Mouse (Mus musculus) forebrain, embryonic 14.5 days (tissue): ENCODE data around the gene Prrc2c. TPM values are rescaled to one million over a fixed set of nuclear protein-coding genes. Genes with fewer than 3 reads are reported as not detected.
A peak's percentile ranks its signal among the peaks of the same experiment; 100 is the strongest.
"Not testable (repeated sequence)": the region's sequence is repeated elsewhere in the genome, so short reads cannot be mapped to it uniquely, and the experiment has no call there.

Experiments
- ATAC-seq: fragments of 200-750 bp; cut with Nextera tagmentation; 2 replicates; pipeline ENCODE4 v1.8.0; 2017; ENCODE audit warnings: mild to moderate bottlenecking, moderate library complexity
- DNase-seq: peaks from one replicate; pipeline ENCODE4 v3.0.0-alpha.2; 2015; ENCODE audit warnings: low spot score
- H3K27ac ChIP-seq: fragments of 300-500 bp; sonication (generic); 2 replicates; pipeline ENCODE4 v1.5.1; 2014; ENCODE audit warnings: low read depth, mild to moderate bottlenecking, control low read depth, low read length, moderate library complexity
- H3K27me3 ChIP-seq: fragments of 300-500 bp; sonication (generic); replicated peaks from 2 replicates; pipeline ENCODE4 v1.6.1; 2014; ENCODE audit warnings: low read length, control low read depth, mixed read lengths; ENCODE audit not compliant: control insufficient read depth, insufficient read depth
- H3K36me3 ChIP-seq: fragments of 300-500 bp; sonication (generic); 2 replicates; pipeline ENCODE4 v1.6.1; 2014; ENCODE audit warnings: low read length, control low read depth; ENCODE audit not compliant: control insufficient read depth, insufficient read depth
- H3K4me1 ChIP-seq: fragments of 300-500 bp; sonication (generic); 2 replicates; pipeline ENCODE4 v1.6.1; 2014; ENCODE audit warnings: antibody characterized with exemption, low read length, control low read depth; ENCODE audit not compliant: control insufficient read depth, insufficient read depth
- H3K4me2 ChIP-seq: fragments of 300-500 bp; sonication (generic); 2 replicates; pipeline ENCODE4 v1.6.1; 2014; ENCODE audit warnings: mild to moderate bottlenecking, control low read depth, low read length
- H3K4me3 ChIP-seq: fragments of 300-500 bp; sonication (generic); 2 replicates; pipeline ENCODE4 v1.5.1; 2014; ENCODE audit warnings: low read depth, low read length, control low read depth
- H3K9ac ChIP-seq: fragments of 300-500 bp; sonication (generic); 2 replicates; pipeline ENCODE4 v1.6.1; 2014; ENCODE audit warnings: mild to moderate bottlenecking, low read length, control low read depth, moderate library complexity
- H3K9me3 ChIP-seq: fragments of 300-500 bp; sonication (generic); replicated peaks from 2 replicates; pipeline ENCODE4 v1.6.1; 2016; ENCODE audit warnings: low read length, control low read depth, mixed read lengths; ENCODE audit not compliant: control insufficient read depth
- WGBS: fragments of 180-500 bp; shearing (Covaris S2); extraction: QIAGEN DNeasy Blood & Tissue Kit; methylation state at CpG from one replicate; pipeline ENCODE4 v1.1.7; 2014; 5-methylcytosine and 5-hydroxymethylcytosine counted together
- microRNA-seq: library from miRNA; unstranded; fragments of <30 nt; microRNA quantifications from one replicate; pipeline ENCODE4, GENCODE M21; 2016
- polyA plus RNA-seq: library from polyadenylated mRNA; unstranded; fragments of >200 nt; fragmentation: Nextera tagmentation; extraction: Ambion mirVana; gene quantifications from 2 replicates; pipeline ENCODE4 v1.2.1, GENCODE M21; 2014

The Prrc2c gene
- polyA plus RNA-seq, 1 experiment from 2014 or later: 100 TPM

DNA sequence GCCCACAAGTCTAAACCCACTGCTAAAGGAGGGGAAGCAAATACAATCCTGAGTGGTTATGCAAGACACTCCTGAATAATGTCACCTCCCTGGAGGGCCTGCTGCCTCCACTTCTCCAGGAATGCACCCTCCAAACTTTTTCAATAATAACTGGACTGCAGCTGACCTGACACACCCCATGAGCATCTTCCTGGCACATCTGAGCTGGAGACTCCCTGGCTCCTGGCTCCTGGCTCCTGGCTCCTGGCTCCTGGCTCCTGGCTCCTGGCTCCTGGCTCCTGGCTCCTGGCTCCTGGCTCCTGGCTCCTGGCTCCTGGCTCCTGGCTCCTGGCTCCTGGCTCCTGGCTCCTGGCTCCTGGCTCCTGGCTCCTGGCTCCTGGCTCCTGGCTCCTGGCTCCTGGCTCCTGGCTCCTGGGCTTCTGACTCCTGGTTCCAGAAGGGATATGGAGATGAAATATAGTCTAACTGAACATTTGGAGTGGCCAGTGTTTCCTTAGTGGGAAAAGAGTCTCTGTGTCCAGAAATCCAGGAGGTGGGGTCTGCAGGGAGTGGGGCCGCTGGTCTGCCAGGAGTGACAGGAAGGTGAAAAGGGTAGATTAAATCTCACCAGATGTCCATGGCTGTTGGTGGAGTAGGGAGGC, 104.9 kb downstream of the Prrc2c start:
- not testable (repeated sequence) for H3K27ac ChIP-seq, H3K36me3 ChIP-seq, H3K27me3 ChIP-seq, ATAC-seq, H3K9me3 ChIP-seq, H3K4me1 ChIP-seq, H3K4me2 ChIP-seq, DNase-seq, H3K9ac ChIP-seq, H3K4me3 ChIP-seq
- WGBS: 73% methylated on average over 1 of the region's 1 CpGs

DNA sequence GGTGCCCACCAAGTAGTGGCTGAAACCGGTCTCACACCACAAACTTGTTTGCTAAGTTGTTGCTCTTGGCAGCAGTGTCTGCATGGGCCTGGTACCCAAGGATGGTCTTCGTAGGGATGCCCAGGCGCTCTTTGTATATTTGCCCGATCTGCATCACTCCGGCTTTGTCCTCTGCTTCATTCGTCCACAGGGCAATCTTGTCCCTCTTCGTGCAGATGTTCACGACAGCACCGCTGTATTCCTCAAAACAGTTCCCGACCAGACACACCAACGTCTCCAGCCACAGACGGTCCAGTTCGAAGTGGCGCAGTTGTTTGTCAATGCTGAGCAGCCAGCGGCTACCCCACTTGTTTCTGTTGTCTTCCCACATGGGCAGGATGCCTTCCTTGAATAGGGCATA, 112.0 kb downstream of the Prrc2c start:
- not testable (repeated sequence) for H3K4me1 ChIP-seq, H3K36me3 ChIP-seq, H3K9ac ChIP-seq, H3K9me3 ChIP-seq, ATAC-seq, H3K27me3 ChIP-seq, H3K4me2 ChIP-seq, DNase-seq, H3K27ac ChIP-seq, H3K4me3 ChIP-seq
- 97% methylated on average over 15 of the region's 15 CpGs for WGBS

GRCm38 (mm10) chr1:162627821-162628220, 112.5 kb downstream of the Prrc2c start:
- H3K9me3 ChIP-seq, H3K4me3 ChIP-seq, H3K9ac ChIP-seq, ATAC-seq, H3K27me3 ChIP-seq, H3K4me2 ChIP-seq, H3K36me3 ChIP-seq, H3K4me1 ChIP-seq, DNase-seq, H3K27ac ChIP-seq: not testable (repeated sequence)
- 82% methylated on average over 4 of the region's 4 CpGs for WGBS

GRCm38 (mm10) chr1:162625229-162625628, 115.1 kb downstream of the Prrc2c start:
- no peak overlapping the region for H3K4me3 ChIP-seq
- no peaks in the 10 kb centered on the region for H3K9me3 ChIP-seq
- H3K27me3 ChIP-seq: no peaks in the 10 kb centered on the region
- ATAC-seq: peak; percentile 32; the same call in 1 of the 2 replicates
- no peaks in the 10 kb centered on the region for H3K36me3 ChIP-seq
- no peak overlapping the region for H3K27ac ChIP-seq
- no peaks in the 10 kb centered on the region for H3K4me1 ChIP-seq
- peak; percentile 63 for DNase-seq
- H3K9ac ChIP-seq: no peak overlapping the region
- 56% methylated on average over 7 of the region's 7 CpGs for WGBS
- H3K4me2 ChIP-seq: no peak overlapping the region

DNA sequence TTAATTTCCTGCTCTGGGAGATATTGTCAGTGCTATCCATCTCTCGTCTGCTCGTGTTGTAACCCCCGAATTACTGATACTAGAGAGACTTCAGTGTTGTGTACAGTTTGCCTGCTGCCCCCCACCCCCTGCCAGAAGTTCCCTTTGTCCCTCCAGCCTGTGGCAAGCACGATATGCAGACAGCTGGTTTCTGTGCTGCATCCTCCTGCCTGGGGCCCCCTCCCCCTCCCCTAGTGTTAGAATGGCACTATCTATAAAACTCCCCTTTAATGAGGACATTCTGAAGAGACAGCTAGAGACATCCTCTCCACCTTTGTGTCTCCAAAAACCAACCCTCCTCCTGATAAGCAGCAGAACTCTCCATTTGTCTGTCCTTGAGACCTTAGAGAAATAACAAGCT, 116.5 kb downstream of the Prrc2c start:
- ATAC-seq: no peak
- Histone ChIP-seq H3K36me3 (no peaks in the 10 kb centered on the region), H3K9me3 (no peaks in the 10 kb centered on the region), H3K9ac (no peak overlapping the region), H3K4me1 (no peaks in the 10 kb centered on the region), H3K27me3 (no peaks in the 10 kb centered on the region), H3K4me2 (no peak overlapping the region), H3K4me3 (no peak overlapping the region), H3K27ac (no peak overlapping the region)
- no peak for DNase-seq
- WGBS: 51% methylated on average over 4 of the region's 4 CpGs

Small RNA genes within 50 kb of the gene (microRNA-seq; reads per million reads assigned to microRNA genes)
- gene Gm27616: not detected

Other genes with a start within 250 kb of the Prrc2c start
- gene Mettl13, start 192.0 kb downstream of the Prrc2c start, polyA plus RNA-seq: 10.2 and 11.6 TPM in 2 replicates
- gene Vamp4, start 170.0 kb downstream of the Prrc2c start, polyA plus RNA-seq: 52.3 and 64.6 TPM in 2 replicates
- not detected in 2 replicates for gene Myoc, start 101.4 kb downstream of the Prrc2c start, polyA plus RNA-seq
- not detected in 2 replicates for gene Myocos, start 82.3 kb downstream of the Prrc2c start, polyA plus RNA-seq
- gene Fmo4, start 73.4 kb upstream of the Prrc2c start, polyA plus RNA-seq: 0.12 and 0.22 TPM in 2 replicates
- gene Fmo1, start 126.1 kb upstream of the Prrc2c start, polyA plus RNA-seq: 18.1 and 24.8 TPM in 2 replicates
- gene Fmo2, start 158.2 kb upstream of the Prrc2c start, polyA plus RNA-seq: 0.06 and 0.64 TPM in 2 replicates
- not detected in 2 replicates for gene Fmo6, start 197.0 kb upstream of the Prrc2c start, polyA plus RNA-seq
- not detected in 2 replicates for gene Fmo3, start 244.0 kb upstream of the Prrc2c start, polyA plus RNA-seq